Mouse (Mus musculus) embryo, embryonic 10 days (tissue): Measurements from ENCODE around the gene Uqcrc2.

Experiments
- DNase-seq: peaks from one replicate; pipeline ENCODE4 v3.0.0-alpha.2; 2015; ENCODE audit warnings: low spot score

Gene Uqcrc2

DNA sequence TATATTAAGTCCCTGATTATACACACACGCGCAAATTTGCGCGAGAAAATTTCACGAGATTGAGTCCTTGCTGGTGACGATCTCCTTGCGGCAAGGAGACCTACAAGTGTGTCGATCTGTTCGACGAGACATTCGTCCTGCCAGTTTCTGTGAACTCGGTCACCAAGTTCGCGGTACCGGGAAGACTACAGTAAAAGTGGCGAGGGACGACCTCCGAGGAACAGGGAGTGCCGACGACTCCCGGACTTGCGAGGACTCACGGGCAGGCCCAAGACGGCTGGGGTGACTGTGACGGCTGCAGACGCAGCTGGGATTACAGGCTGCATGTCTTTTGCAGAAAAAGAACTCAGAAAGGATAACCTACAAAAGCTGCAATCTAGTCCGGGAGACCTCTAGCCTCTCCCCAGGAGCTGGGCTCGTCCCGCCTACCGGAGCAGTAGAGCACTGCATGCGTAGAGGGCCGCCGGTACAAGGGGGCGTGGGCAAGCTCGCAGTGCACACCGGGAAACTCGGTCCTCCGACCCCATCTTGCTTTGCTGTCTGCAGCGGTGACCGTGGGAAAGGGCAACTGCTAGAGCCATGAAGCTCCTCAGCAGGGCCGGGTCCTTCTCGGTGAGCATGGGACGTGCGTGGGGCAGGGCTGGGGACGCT lies at the start of gene Uqcrc2:
Gene Uqcrc2 (plus strand): TSS at position 466 of the 651 bp plus-strand sequence.
- DNase-seq, result peak; percentile 96

DNA sequence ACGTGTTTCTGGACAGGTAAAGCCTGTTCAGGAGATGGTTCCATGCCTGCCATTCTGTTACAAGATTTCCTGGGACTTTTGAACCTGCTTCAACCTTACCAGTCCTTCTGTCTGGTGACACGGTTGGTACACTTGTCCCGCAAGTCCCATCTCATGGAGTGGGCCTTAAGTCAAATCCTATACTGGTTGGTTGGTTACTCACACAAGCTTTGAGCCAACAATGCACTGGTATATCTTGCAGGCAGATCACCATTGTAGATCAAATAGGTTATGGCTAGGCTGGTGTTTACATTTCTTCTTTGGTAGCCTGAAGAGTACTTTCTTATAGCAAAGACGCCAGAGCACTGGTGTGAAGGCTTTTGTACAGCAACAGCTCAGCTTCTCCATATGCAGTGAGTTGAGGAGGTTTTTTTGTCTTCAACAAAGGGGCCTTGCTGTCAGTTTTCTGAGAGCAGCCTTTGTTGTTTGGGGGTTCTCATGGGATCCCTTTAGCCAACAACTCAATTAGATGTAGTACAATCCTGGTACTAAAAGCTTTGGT lies 37.7 kb upstream of the Uqcrc2 start:
- DNase-seq, result no peak

- peak; percentile 56 for DNase-seq
These were observed 37.2 kb upstream of the Uqcrc2 start for GRCm38 (mm10) chr7:120597744-120598243.

DNA sequence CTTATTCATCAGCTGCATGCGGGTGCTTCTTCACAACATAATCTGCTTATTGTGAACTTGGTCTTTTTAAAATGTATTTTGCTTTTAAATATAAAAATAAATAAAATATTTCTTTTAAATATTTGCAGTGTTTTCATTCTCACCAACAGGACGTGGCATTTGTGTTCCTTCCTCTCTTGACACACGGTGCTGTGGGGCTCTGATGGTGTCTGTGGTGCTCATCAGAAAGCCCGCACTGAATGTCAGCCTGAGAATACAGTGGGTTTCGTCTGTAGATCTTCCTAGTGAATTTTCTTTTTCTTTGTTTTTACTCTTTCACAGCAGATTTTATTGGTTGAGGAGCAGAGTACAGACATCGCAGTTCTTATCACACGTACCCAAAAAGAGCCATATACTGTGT lies 36.6 kb upstream of the Uqcrc2 start:
- no peak for DNase-seq

DNA sequence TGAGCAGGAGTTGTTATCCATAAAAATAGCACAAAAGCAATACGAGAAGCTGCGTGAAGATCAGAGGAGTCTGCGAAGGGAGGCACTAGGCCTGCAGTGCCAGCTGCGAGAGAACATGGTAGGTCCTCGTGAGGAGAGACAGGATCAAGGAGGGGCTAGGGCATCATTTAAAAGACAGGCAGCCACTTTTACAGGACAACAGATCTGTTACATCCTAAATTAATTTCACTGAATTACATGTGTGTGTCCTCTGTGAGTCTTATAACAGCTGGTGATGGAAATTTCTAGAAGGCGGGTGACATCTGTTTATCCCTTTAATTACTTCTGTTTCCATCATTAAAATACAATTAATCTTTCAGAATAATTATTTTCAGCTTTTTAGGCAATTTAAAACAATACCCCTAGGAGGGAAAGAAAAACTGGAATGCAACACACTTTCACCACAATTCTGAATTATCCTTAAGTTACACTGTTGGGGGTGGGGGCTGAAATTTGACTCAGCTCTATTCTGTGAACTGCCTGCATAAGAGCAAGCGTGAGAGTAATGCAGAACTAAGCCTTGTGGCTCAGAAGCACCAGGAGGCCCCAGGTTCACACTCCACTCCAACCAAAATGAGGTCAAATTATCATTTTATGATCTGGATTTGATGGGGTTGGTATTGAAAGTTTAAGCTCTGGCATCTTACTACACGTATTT lies 14.8 kb upstream of the Uqcrc2 start:
- no peak for DNase-seq

DNA sequence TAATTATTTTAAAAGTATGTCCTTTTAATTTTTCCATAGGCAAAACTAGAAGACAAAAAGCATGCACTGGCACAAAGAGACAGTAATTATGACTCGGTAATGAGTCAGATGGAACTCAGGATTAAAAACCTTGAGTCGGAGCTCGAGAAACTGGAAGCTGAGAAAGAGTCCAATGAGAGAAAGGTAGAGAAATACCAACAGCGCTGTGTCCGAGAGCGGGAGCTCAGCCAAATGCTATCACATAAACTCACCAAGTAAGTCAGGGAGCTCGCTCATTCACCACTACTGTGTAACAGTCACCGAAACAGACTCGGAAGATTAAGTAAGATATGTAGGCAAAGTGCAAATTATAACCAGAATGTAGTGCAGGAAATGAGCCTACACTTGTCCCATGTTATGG lies 14.1 kb upstream of the Uqcrc2 start:
- no peak for DNase-seq

GRCm38 (mm10) chr7:120632518-120632917 lies 2.5 kb upstream of the Uqcrc2 start:
- DNase-seq, result peak; percentile 13

DNA sequence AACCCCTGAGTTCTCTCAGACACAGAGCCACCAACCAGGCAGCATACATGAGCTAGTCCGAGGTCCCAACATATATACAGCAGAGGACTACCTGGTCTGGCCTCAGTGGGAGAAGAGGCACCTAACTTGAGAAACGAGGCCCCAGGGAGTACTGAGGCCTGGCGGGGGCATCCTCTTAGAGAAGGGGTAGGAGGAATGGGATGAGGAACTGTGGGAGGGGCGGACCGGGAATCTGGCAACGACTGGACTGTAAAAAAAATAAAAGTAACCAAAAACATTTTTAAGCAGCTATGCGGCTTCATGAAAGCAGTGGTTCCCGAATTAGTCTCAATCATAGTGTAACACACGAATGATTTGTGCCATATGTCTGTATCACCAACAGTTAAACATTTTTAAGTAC lies 675 bp upstream of the Uqcrc2 start:
- peak; percentile 6 for DNase-seq

- no peak for DNase-seq
These were observed 396 bp downstream of the Uqcrc2 start for GRCm38 (mm10) chr7:120635362-120635781.

DNA sequence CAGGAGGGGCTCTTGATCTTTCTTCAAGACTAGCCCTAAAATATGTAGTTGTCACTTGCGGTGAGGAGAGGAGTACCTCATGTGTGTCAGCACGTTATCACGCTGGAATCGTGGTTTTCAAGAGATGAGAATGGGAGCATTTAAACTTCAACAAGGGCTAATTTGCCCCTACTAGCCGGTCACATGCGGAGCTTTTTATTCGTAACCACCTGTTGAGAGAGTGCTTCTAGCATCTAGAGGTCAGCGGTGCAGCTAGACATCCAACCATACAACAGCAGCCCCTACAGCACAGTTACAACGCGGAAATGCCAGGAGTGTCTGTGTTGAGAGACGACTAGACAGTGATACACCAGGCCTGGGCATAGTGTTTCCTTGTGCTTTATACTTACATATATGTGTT lies 845 bp downstream of the Uqcrc2 start:
- peak; percentile 29 for DNase-seq

- no peak for DNase-seq
These were observed 8.2 kb downstream of the Uqcrc2 start for GRCm38 (mm10) chr7:120643217-120643616.

- no peak for DNase-seq
These were observed 12.9 kb downstream of the Uqcrc2 start for GRCm38 (mm10) chr7:120647849-120648248.

DNA sequence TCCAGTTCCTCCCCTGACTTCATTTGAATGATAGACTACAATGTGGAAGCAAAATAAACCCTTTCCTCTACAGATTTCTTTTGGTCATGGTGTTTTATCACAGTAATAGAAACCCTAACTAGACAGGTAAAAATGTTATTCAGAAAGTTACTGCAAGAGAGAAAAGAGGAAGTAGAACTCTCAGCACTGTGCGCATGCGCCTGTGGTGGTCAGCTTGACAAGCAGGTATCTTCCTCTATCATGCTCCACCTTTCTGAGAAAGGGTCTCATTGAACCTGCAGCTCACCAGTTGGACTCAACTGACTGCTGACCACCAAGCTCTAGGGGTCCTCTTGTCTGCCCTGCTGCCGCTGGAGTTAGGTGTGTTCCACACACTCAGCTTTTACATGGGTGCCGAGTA lies 27.1 kb downstream of the Uqcrc2 start:
- DNase-seq, result no peak

GRCm38 (mm10) chr7:120670153-120670875 lies 35.3 kb downstream of the Uqcrc2 start, which contains the start of gene Pdzd9:
Pdzd9 (minus strand) TSS chr7:120670343.
- DNase-seq, result peak; percentile 80

GRCm38 (mm10) chr7:120671271-120671670 lies 36.3 kb downstream of the Uqcrc2 start:
- no peak for DNase-seq

GRCm38 (mm10) chr7:120677001-120677643 lies 42.1 kb downstream of the Uqcrc2 start, which contains the start of gene Mosmo:
Mosmo (plus strand) TSS chr7:120677618.
- peak; percentile 67 for DNase-seq

- DNase-seq, result peak; percentile 56
These were observed 43.0 kb downstream of the Uqcrc2 start for GRCm38 (mm10) chr7:120677764-120678531.

- no peak for DNase-seq
These were observed 44.0 kb downstream of the Uqcrc2 start for GRCm38 (mm10) chr7:120679023-120679422.

GRCm38 (mm10) chr7:120682002-120682401 lies 47.0 kb downstream of the Uqcrc2 start:
- no peak for DNase-seq

DNA sequence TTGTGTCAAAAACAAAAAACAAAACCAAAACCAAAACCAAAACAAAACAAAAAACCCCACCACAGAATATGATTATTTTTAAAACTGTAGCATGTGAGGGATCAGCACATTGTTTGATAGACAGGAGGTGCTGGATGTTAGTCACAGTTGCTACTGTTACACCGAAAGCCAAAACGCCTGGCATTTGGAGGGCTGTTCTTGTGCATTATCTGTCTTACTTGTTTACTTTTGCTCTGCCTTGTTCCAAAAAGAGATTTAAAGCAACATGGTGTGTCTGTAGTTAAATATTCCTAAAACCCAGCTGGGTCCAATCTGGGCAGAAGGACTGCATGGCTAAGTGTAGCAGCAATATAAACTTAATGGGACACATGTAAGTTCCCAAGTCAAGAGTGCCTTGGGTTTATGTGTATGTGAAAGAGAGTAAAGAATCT lies 49.8 kb downstream of the Uqcrc2 start:
- no peak for DNase-seq

DNA sequence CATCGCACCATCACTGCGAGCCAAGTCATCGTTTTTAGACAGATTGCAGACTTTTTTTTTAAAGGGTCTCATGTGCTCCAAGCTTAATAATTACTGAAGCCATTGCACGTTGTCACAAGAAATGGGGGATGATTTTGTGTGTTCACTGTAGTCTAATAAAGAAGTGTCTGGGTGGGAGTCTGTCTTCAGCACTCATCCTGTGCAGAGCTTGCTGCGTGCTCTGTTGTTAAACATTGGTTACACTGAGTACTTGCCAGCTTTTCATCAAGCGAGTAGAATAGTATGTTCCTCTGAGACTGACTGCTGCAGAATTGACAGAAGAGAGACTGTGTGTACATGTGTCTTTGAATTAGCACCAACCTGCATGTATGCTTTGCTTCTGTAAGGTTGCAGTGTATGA lies 50.3 kb downstream of the Uqcrc2 start:
- no peak for DNase-seq
